In genomic region chr2:151676234-151676633, GRCm38 (mm10) we compare ENCODE assay signal across 13 mouse cellular contexts. TPM values are rescaled to one million over a fixed set of nuclear protein-coding genes. Genes with fewer than 3 reads are reported as not detected.
DNase-seq lines count a peak whose midpoint lies in the region; ATAC-seq and TF ChIP-seq lines count a peak whose summit lies in the region.
"Had no signal": no experiment of that assay in that cellular context is flagged by ENCODE, and none has a peak within 500 bp of the region (broad histone marks: within the 10 kb centered on the region; RNA-seq: fewer than 3 reads in every experiment).

No protein-coding gene starts in this region.

- DNase-seq in cerebellum, adult 18-20 months = peak; percentile 26 to 33
- DNase-seq in layer of hippocampus, adult 2 months (ENCODE audit: low spot score in 2 of 2) = peak; percentile 6 to 23
- DNase-seq in layer of hippocampus, postnatal 36 days = no peak
- peak; percentile 16 for DNase-seq in R1 (ENCODE audit: low read depth, low spot score)
- peak; percentile 32 for DNase-seq in lung, postnatal 36 days
- no peak for DNase-seq in left cerebral cortex, postnatal 10 days (ENCODE audit: extremely low spot score in 1 of 2, low spot score in 2 of 2)
- no peak for DNase-seq in spleen, adult 18-20 months
- DNase-seq: adrenal gland, adult 2 months; heart, postnatal 10 days had no signal

- no peak overlapping the region for H3K4me3 ChIP-seq in layer of hippocampus, adult 2 months
- H3K4me3 ChIP-seq: embryonic facial prominence, embryonic 12.5 days; liver, embryonic 12.5 days; myocyte had no signal

- H3K27ac ChIP-seq in layer of hippocampus, adult 2 months = no peak overlapping the region
- H3K27ac ChIP-seq: embryonic facial prominence, embryonic 12.5 days; liver, embryonic 12.5 days had no signal

- intact Hi-C loops in left cerebral cortex, postnatal 10 days (cut with DNase I) = loop anchor here (10.0 kb wide), 1 partner anchor 181 kb away; the partner anchor contains the start of gene Nsfl1c

- TF ChIP-seq CTCF in layer of hippocampus, adult 2 months (conservative IDR thresholded peaks at IDR 0.05) = peak; percentile 76

- no peak for ATAC-seq in cerebellum, adult (ENCODE audit: insufficient number of reproducible peaks, low FRiP score, low TSS enrichment)
- ATAC-seq: liver, embryonic 12.5 days had no signal

RNA-seq across cellular contexts. Expression of gene Rad21l, which starts 7.9 kb away (rescaled TPM):
- total RNA-seq in layer of hippocampus, adult 2 months (2021) = 1 to 10 TPM; 1.2 to 1.4 TPM
- under 1 TPM; 0.61 to 0.95 TPM for total RNA-seq in layer of hippocampus, postnatal 36 days (2021)
- total RNA-seq in left cerebral cortex, postnatal 10 days (2021) = under 1 TPM; 0.63 to 0.66 TPM
- total RNA-seq: adrenal gland, adult 2 months; heart, postnatal 10 days had no signal

RNA-seq across cellular contexts. Expression of gene Tmem74b, which starts 25.6 kb away (rescaled TPM):
- 1 to 10 TPM; 4.5 to 5.3 TPM for total RNA-seq in layer of hippocampus, adult 2 months (2021)
- 1 to 10 TPM; 4.4 to 4.8 TPM for total RNA-seq in layer of hippocampus, postnatal 36 days (2021)
- total RNA-seq in left cerebral cortex, postnatal 10 days (2021) = 10 to 100 TPM; 10.8 to 10.9 TPM

RNA-seq across cellular contexts. Expression of gene Snph, which starts 43.8 kb away (rescaled TPM):
- 100 to 1,000 TPM; 401 to 415 TPM for total RNA-seq in layer of hippocampus, adult 2 months (2021)
- 100 to 1,000 TPM; 388 to 405 TPM for total RNA-seq in layer of hippocampus, postnatal 36 days (2021)
- total RNA-seq in left cerebral cortex, postnatal 10 days (2021) = 100 to 1,000 TPM; 162 to 164 TPM

Comparison
In these comparisons a context has a peak if more than half of its experiments do, and no peak if none do; other contexts are left out.
1. DNase-seq: peak in cerebellum, adult 18-20 months (2 of 2), layer of hippocampus, adult 2 months (2 of 2), R1 (single experiment) and lung, postnatal 36 days (single experiment); none in layer of hippocampus, postnatal 36 days (0 of 2), left cerebral cortex, postnatal 10 days (0 of 2) and spleen, adult 18-20 months (0 of 2).